Mouse (Mus musculus): ENCODE results near the gene Vmn2r108. TPM values are rescaled to one million over a fixed set of nuclear protein-coding genes. Genes with fewer than 3 reads are reported as not detected.
"Not testable (repeated sequence)": the region's sequence is repeated elsewhere in the genome, so short reads cannot be mapped to it uniquely, and the experiment has no call there.

Vmn2r108 gene
- polyA plus RNA-seq (2011; ENCODE audit: insufficient read length, low read depth, missing spikeins) = not detected in 2 replicates

GRCm38 (mm10) chr17:20481231-20481630 is at the start of gene Vmn2r108:
Gene Vmn2r108, minus strand, starts transcription at chr17:20481331.
- TF ChIP-seq CTCF (IDR thresholded peaks at IDR 0.05; ENCODE audit: borderline replicate concordance, insufficient read depth, low read length) (no peak), POLR2A (IDR thresholded peaks at IDR 0.05; ENCODE audit: low read depth, low read length) (no peak)

GRCm38 (mm10) chr17:20508247-20508646 is 27.1 kb upstream of the Vmn2r108 start:
- H3K27ac ChIP-seq (ENCODE audit: insufficient read depth, low read length); H3K4me1 ChIP-seq (ENCODE audit: control insufficient read depth, insufficient read depth, low read length): not testable (repeated sequence)

More at GRCm38 (mm10) chr17:20481231-20481630, at the start of gene Vmn2r108:
- Histone ChIP-seq H3K27ac (ENCODE audit: insufficient read depth, low read length) (no peak within 1 kb of the TSS), H3K4me3 (ENCODE audit: insufficient read depth, low read length) (no peak within 1 kb of the TSS), H3K4me1 (ENCODE audit: control insufficient read depth, insufficient read depth, low read length) (no peaks in the 10 kb centered on the region)

GRCm38 (mm10) chr17:20497858-20498257 is 16.7 kb upstream of the Vmn2r108 start, which contains the start of gene Vmn1r225:
Gene Vmn1r225, plus strand, starts transcription at chr17:20498158.
- no peak for TF ChIP-seq POLR2A (IDR thresholded peaks at IDR 0.05; ENCODE audit: low read depth, low read length)
- TF ChIP-seq CTCF (IDR thresholded peaks at IDR 0.05; ENCODE audit: borderline replicate concordance, insufficient read depth, low read length) = no peak
- Histone ChIP-seq H3K4me3 (ENCODE audit: insufficient read depth, low read length) (no peak within 1 kb of the TSS), H3K27ac (ENCODE audit: insufficient read depth, low read length) (no peak within 1 kb of the TSS), H3K4me1 (ENCODE audit: control insufficient read depth, insufficient read depth, low read length) (no peaks in the 10 kb centered on the region)

More at GRCm38 (mm10) chr17:20508247-20508646, 27.1 kb upstream of the Vmn2r108 start:
- H3K4me3 ChIP-seq (ENCODE audit: insufficient read depth, low read length) = not testable (repeated sequence)

- Histone ChIP-seq H3K4me3 (ENCODE audit: insufficient read depth, low read length) (no peak overlapping the region), H3K4me1 (ENCODE audit: control insufficient read depth, insufficient read depth, low read length) (no peaks in the 10 kb centered on the region), H3K27ac (ENCODE audit: insufficient read depth, low read length) (no peak overlapping the region)
- TF ChIP-seq POLR2A (IDR thresholded peaks at IDR 0.05; ENCODE audit: low read depth, low read length) (no peak), CTCF (IDR thresholded peaks at IDR 0.05; ENCODE audit: borderline replicate concordance, insufficient read depth, low read length) (no peak)
Measured at GRCm38 (mm10) chr17:20473311-20473710, 7.8 kb downstream of the Vmn2r108 start.

GRCm38 (mm10) chr17:20439263-20439662 is 41.9 kb downstream of the Vmn2r108 start:
- no peak overlapping the region for H3K27ac ChIP-seq (ENCODE audit: insufficient read depth, low read length)
- no peaks in the 10 kb centered on the region for H3K4me1 ChIP-seq (ENCODE audit: control insufficient read depth, insufficient read depth, low read length)
- no peak overlapping the region for H3K4me3 ChIP-seq (ENCODE audit: insufficient read depth, low read length)
- TF ChIP-seq POLR2A (IDR thresholded peaks at IDR 0.05; ENCODE audit: low read depth, low read length) (no peak), CTCF (IDR thresholded peaks at IDR 0.05; ENCODE audit: borderline replicate concordance, insufficient read depth, low read length) (no peak)

- H3K27ac ChIP-seq (ENCODE audit: insufficient read depth, low read length) = no peak within 1 kb of the TSS
- no peak for TF ChIP-seq POLR2A (IDR thresholded peaks at IDR 0.05; ENCODE audit: low read depth, low read length)
- no peak for TF ChIP-seq CTCF (IDR thresholded peaks at IDR 0.05; ENCODE audit: borderline replicate concordance, insufficient read depth, low read length)
- H3K4me1 ChIP-seq (ENCODE audit: control insufficient read depth, insufficient read depth, low read length) = no peaks in the 10 kb centered on the region
- H3K4me3 ChIP-seq (ENCODE audit: insufficient read depth, low read length) = no peak within 1 kb of the TSS
Measured at GRCm38 (mm10) chr17:20413846-20414245, 67.3 kb downstream of the Vmn2r108 start, which contains the start of gene Vmn1r224. Gene Vmn1r224, plus strand, starts transcription at chr17:20414146.

Other genes starting within 250 kb of the Vmn2r108 start
- not detected in 2 replicates for gene Vmn2r105, start 246.3 kb downstream of the Vmn2r108 start, polyA plus RNA-seq (2011; ENCODE audit: insufficient read length, low read depth, missing spikeins)
- gene Vmn2r106, start 195.8 kb downstream of the Vmn2r108 start, polyA plus RNA-seq (2011; ENCODE audit: insufficient read length, low read depth, missing spikeins) = not detected in 2 replicates
- gene Vmn2r107, start 136.1 kb downstream of the Vmn2r108 start, polyA plus RNA-seq (2011; ENCODE audit: insufficient read length, low read depth, missing spikeins) = not detected in 2 replicates
- not detected in 2 replicates for gene Vmn1r224, start 67.2 kb downstream of the Vmn2r108 start, polyA plus RNA-seq (2011; ENCODE audit: insufficient read length, low read depth, missing spikeins)
- gene Vmn1r225, start 16.8 kb upstream of the Vmn2r108 start, polyA plus RNA-seq (2011; ENCODE audit: insufficient read length, low read depth, missing spikeins) = not detected in 2 replicates
- gene Vmn2r109, start 83.4 kb upstream of the Vmn2r108 start, polyA plus RNA-seq (2011; ENCODE audit: insufficient read length, low read depth, missing spikeins) = not detected in 2 replicates
- gene Vmn2r110, start 115.1 kb upstream of the Vmn2r108 start, polyA plus RNA-seq (2011; ENCODE audit: insufficient read length, low read depth, missing spikeins) = not detected in 2 replicates
- not detected in 2 replicates for gene Fpr-rs3, start 143.5 kb upstream of the Vmn2r108 start, polyA plus RNA-seq (2011; ENCODE audit: insufficient read length, low read depth, missing spikeins)
- gene Vmn1r226, start 201.5 kb upstream of the Vmn2r108 start, polyA plus RNA-seq (2011; ENCODE audit: insufficient read length, low read depth, missing spikeins) = not detected in 2 replicates
- not detected in 2 replicates for gene Vmn1r227, start 248.5 kb upstream of the Vmn2r108 start, polyA plus RNA-seq (2011; ENCODE audit: insufficient read length, low read depth, missing spikeins)